Mouse (Mus musculus): ENCODE data around the gene Cfh. TPM values are rescaled to one million over a fixed set of nuclear protein-coding genes. Genes with fewer than 3 reads are reported as not detected.
A peak's percentile ranks its signal among the peaks of the same experiment; 100 is the strongest.

The Cfh gene
- polyA plus RNA-seq, 1 experiment from 2014 or later = 2.2 TPM

DNA sequence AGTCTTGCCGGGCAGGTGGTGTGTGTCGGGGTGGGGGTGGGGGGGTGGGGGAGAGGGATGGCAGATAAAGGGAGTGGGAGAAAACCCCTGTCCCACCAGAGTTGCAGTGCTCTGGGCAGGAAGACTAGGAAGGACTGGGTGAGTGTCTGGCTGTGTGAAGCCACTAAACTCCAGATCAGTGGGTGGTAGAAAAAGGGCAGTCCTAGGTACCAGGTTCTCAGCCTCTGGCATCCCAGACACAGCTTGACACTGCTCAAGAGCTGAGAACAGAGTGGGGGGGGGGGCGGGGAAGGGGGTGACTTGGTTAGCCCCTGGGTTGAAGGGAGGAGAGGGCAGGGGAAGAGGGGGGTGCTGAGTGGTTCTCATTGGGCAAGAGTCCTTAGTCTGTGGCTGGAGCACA lies 24.6 kb downstream of the Cfh start:
- H3K9ac ChIP-seq (ENCODE audit: low read length) = no peak overlapping the region
- WGBS = 80% methylated on average over 2 of the region's 3 CpGs
- H3K27me3 ChIP-seq (ENCODE audit: control insufficient read depth, insufficient read depth, low read length) = no peaks in the 10 kb centered on the region
- H3K36me3 ChIP-seq (ENCODE audit: control insufficient read depth, insufficient read depth, low read length) = no peaks in the 10 kb centered on the region
- H3K4me3 ChIP-seq (ENCODE audit: low read depth, low read length) = no peak overlapping the region
- ATAC-seq (replicated peaks; ENCODE audit: low FRiP score) (0 out of 2 replicates have a peak, but pooled peaks have one; percentile 18), DNase-seq (ENCODE audit: low spot score) (no peak)
- no peak overlapping the region for H3K27ac ChIP-seq (ENCODE audit: low read depth, low read length)
- no peaks in the 10 kb centered on the region for H3K4me1 ChIP-seq (replicated peaks; ENCODE audit: control insufficient read depth, insufficient read depth, low read length)
- no peaks in the 10 kb centered on the region for H3K9me3 ChIP-seq (ENCODE audit: control insufficient read depth, low read length)
- H3K4me2 ChIP-seq (ENCODE audit: low read depth, low read length, severe bottlenecking) = no peak overlapping the region

GRCm38 (mm10) chr1:140069471-140069870 lies 114.1 kb downstream of the Cfh start:
- H3K4me1 ChIP-seq (replicated peaks; ENCODE audit: control insufficient read depth, insufficient read depth, low read length) = no peaks in the 10 kb centered on the region
- H3K27me3 ChIP-seq (ENCODE audit: control insufficient read depth, insufficient read depth, low read length) = no peaks in the 10 kb centered on the region
- H3K4me3 ChIP-seq (ENCODE audit: low read depth, low read length) = no peak overlapping the region
- DNase-seq (ENCODE audit: low spot score) (no peak), ATAC-seq (replicated peaks; ENCODE audit: low FRiP score) (no peak)
- no peak overlapping the region for H3K9ac ChIP-seq (ENCODE audit: low read length)
- no peaks in the 10 kb centered on the region for H3K36me3 ChIP-seq (ENCODE audit: control insufficient read depth, insufficient read depth, low read length)
- no peak overlapping the region for H3K27ac ChIP-seq (ENCODE audit: low read depth, low read length)
- H3K9me3 ChIP-seq (ENCODE audit: control insufficient read depth, low read length) = no peaks in the 10 kb centered on the region
- H3K4me2 ChIP-seq (ENCODE audit: low read depth, low read length, severe bottlenecking) = no peak overlapping the region

Other genes with a start within 250 kb of the Cfh start
- 1.6 and 2.1 TPM in 2 replicates for gene Kcnt2, start 62.4 kb upstream of the Cfh start, polyA plus RNA-seq (2014; fragmentation: Nextera tagmentation; extraction: Ambion mirVana)